ENCODE assay signal across 16 mouse cellular contexts in the genomic region with DNA sequence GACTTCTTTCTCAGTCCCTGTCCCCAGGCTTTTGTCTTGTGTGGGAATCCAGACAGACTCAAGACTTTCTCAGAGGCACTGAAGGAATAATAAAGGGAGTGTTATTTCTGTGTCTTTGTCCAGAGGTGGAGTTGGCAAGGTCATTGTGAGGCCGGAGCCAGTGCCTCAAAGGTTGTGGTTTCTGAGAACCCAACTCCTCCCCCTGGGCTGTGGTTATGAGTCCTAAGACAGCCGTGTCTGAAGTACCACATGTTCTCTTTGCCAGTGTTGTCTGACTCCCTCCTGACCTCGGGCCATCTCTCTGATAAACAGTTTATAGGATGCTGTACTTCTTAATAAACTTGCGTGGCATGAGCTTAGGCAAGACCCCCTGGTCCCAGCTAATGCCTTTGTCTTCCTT. TPM values are rescaled to one million over a fixed set of nuclear protein-coding genes. Genes with fewer than 3 reads are reported as not detected.
A peak's percentile ranks its signal among the peaks of the same experiment; 100 is the strongest.
DNase-seq lines count a peak whose midpoint lies in the region; ATAC-seq lines count a peak whose summit lies in the region.
"Had no signal": no experiment of that assay in that cellular context is flagged by ENCODE, and none has a peak within 500 bp of the region (broad histone marks: within the 10 kb centered on the region; RNA-seq: fewer than 3 reads in every experiment).

No protein-coding gene starts in this region.

- peak; percentile 48 for ATAC-seq in granulocyte monocyte progenitor cell, adult 5-6 weeks (replicated peaks; ENCODE audit: poor library complexity, severe bottlenecking)
- ATAC-seq in megakaryocyte progenitor cell, adult 5-6 weeks (replicated peaks; ENCODE audit: poor library complexity): peak; percentile 37
- ATAC-seq: forebrain, embryonic 13.5 days; forebrain, postnatal 0 days; intestine, embryonic 16.5 days had no signal

- peak; percentile 20 for DNase-seq in adrenal gland, adult 2 months
- DNase-seq in adrenal gland, postnatal 10 days: no peak
- DNase-seq in Muller cell, postnatal 12 days (ENCODE audit: inconsistent ontology term): no peak
- DNase-seq in left cerebral cortex, postnatal 4 days: no peak
- no peak for DNase-seq in layer of hippocampus, postnatal 10 days (ENCODE audit: low spot score in 2 of 2)
- DNase-seq: adrenal gland, postnatal 14 days; cerebellum, adult 11-12 months; cerebellum, adult 9-10 months; cerebellum, postnatal 25 days; forebrain, postnatal 0 days; gastrocnemius, postnatal 14 days; heart, postnatal 4 days had no signal

- intact Hi-C loops in left cerebral cortex, postnatal 4 days (cut with DNase I): no loop called here

RNA-seq across cellular contexts. Expression of a gene that starts 4.7 kb away (rescaled TPM):
- total RNA-seq in adrenal gland, adult 2 months (2021): 10 to 100 TPM; 41.8 to 51.9 TPM
- polyA plus RNA-seq in adrenal gland, adult 2 months (2012; rRNA removed): 19.2 and 21.7 TPM in 2 replicates
- total RNA-seq in adrenal gland, postnatal 10 days (2021): 10 to 100 TPM; 29.5 to 35.9 TPM
- 29.3 and 58.5 TPM in 2 replicates for total RNA-seq in granulocyte monocyte progenitor cell, adult 5-6 weeks (2014; fragmentation: Nextera tagmentation)
- 49.2 and 60.7 TPM in 2 replicates for total RNA-seq in granulocyte monocyte progenitor cell, adult 5-6 weeks (2017)
- 44.5 and 47.4 TPM in 2 replicates for total RNA-seq in megakaryocyte progenitor cell, adult 5-6 weeks (2015)
- 48.1 and 60.5 TPM in 2 replicates for total RNA-seq in megakaryocyte progenitor cell, adult 5-6 weeks (2017)
- total RNA-seq in left cerebral cortex, postnatal 4 days (2021): 10 to 100 TPM; 32.1 to 34.1 TPM
- 10 to 100 TPM; 29.1 to 29.7 TPM for total RNA-seq in layer of hippocampus, postnatal 10 days (2021)
